Mouse (Mus musculus): ENCODE measurements around the gene Birc3.
"Not testable (repeated sequence)": the region's sequence is repeated elsewhere in the genome, so short reads cannot be mapped to it uniquely, and the experiment has no call there.

The Birc3 gene

DNA sequence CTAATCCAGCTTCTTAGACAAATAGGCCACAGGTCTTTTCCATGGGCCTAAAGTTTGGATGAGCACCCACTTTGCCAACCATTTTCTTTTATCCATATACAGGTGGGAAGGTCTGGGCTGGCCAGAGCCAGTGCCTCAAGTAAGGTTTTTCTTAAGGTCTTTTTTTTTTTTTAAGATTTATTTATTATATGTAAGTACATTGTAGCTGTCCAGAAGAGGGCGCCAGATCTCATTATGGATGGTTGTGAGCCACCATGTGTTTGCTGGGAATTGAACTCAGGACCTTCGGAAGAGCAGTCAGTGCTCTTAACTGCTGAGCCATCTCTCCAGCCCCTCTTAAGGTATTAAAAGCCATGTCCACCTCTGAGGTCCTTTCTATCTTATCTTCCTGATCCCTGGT, 6.0 kb downstream of the Birc3 start:
- DNase-seq, result not testable (repeated sequence)

DNA sequence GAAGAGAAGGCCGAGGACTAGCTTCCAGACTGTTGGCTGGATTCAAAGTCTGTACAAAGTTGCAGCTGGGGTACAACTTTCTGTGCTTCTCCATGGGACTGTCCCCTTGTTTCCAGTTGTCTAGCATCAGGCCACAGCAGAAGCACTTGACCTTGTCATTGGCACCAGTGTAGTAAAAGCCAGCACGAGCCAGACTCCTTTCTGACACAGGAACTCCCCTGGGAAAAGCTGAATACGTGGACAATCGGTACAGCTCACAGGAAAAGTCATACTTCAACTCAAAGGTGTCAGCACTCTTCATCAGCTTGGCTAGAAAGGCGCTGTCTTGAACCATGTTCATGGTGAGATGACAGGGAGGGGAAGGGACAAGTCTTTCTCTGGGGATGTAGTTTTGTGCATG, 12.0 kb downstream of the Birc3 start:
- no peak for DNase-seq

DNA sequence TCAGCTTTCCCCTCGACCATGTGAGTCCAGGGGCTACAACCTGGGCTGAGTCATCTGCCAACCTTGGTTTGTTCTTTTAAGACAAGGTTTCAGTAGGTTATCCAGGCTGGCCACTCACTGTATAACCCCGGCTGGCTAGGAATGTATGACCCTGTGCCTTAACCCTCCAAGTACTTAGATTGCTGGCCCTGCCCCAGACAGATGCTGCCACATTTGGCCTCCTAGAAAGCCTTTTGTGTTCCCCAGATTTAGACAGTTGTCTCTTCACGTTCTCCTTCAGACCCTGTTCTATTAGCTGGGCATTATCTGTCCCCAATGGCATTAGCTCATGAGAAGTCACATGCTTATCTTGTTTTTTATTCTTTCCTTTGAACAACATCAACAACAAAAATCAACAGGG, 17.1 kb downstream of the Birc3 start:
- DNase-seq, result no peak

DNA sequence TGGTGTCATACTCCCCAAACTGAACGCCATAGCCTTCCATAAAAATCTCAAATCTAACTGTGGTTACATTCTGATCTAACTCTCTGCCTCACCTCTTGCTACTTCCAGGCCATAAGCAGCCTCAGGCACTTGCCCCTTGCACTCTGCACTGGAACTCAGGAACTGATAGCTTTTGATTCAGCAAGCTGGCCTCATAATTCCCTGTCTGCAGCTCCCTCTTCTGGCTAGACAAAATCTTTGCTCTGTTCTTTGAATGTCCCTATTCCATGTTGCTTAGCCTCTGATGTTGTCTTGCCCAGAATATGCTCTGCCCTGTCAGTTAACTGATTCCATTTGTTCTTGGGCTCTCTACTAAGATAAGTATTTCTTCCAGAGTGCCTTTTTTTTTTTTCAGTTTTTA, 17.6 kb downstream of the Birc3 start:
- peak; percentile 34 for DNase-seq

DNA sequence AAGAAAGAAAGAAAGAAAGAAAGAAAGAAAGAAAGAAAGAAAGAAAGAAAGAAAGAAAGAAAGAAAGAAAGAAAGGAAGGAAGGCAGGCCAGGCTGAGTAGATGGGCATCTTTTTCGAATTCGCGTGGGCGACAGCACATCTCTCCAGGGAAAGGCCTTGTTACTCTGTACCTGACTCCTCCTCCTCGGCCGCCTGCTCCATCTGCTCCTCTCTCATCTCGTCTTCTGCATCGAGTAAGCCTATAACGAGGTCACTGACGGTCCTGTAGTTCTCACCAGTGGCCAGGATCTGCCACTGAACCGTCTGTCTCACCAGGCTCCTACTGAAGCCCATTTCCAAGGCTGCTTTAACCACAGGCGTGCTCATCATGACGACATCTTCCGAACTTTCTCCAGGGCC, 18.8 kb downstream of the Birc3 start:
- DNase-seq, result peak; percentile 31 to 42

DNA sequence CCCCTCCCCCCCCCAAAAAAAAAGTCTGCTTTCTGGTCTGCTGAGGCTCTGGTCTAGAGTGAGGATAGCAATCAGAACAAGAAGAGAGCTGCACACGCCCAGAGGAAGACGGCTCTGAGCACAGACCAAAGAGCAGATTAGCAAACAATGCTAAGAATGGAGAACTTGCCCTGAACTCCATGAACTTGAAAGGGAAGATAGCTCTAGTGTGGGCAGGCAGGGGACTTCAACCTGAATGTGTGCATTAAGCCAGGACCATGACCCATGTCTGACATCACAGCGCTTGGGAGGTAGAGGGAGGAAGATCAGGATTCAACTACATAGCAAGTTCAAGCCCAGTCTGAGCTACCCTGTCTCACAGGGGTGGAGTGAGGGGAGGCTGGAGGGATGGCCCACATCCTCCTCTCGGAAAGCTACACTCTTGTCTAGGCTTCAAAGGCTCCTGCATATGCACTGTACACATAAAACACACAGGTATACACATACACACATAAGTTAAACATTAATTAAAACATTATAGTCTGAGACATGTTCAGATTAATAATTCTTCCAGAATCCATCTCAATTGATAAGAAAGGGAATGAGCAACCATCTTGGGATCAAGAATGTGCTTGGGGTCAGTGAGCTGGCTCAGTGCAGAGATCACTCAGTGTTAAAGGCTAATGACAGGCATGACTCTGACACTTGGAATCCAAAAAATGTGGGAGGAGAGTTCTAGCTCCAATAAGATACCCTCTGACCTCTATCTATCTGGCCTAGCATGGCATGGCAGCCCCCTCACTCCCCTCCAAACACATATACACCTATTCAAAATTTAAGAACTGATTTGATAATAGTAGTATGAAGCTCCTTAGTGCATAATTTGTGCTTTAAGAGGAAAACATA, 20.4 kb downstream of the Birc3 start:
- DNase-seq, result no peak

DNA sequence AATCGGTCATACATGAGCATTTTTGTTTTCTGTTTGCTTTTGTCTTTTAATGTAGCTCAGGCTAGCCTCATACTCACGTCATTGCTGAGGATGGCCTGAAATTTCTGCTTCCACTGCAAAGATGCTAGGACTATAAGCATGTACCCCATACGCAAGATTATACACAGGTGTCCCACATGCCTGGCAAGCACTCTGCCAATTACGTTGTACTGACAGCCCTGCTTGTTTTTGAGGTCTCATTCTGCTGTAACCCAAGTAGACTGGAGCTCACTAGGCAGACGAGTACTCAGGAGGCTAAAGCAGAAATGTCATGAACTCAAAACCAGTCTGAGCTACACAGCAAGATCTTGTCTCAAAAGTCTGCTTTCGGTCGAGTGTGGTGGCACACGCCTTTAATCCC, 21.1 kb downstream of the Birc3 start:
- no peak for DNase-seq

DNA sequence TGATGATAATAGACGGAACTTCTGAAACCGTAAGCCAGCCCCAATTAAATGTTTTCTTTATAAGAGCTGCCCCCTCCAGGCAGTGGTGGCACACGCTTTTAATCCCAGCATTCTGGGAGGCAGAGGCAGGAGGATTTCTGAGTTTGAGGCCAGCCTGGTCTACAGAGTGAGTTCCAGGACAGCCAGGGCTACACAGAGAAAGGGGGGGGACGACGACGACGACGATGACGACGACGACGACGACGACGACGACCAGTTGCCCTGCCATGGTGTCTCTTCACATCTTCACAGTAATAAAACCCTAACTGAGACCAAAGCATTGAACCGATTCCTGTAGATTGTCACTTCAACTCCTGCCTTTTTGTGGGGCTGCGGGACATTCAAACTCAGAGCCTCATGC, 24.8 kb downstream of the Birc3 start:
- no peak for DNase-seq

DNA sequence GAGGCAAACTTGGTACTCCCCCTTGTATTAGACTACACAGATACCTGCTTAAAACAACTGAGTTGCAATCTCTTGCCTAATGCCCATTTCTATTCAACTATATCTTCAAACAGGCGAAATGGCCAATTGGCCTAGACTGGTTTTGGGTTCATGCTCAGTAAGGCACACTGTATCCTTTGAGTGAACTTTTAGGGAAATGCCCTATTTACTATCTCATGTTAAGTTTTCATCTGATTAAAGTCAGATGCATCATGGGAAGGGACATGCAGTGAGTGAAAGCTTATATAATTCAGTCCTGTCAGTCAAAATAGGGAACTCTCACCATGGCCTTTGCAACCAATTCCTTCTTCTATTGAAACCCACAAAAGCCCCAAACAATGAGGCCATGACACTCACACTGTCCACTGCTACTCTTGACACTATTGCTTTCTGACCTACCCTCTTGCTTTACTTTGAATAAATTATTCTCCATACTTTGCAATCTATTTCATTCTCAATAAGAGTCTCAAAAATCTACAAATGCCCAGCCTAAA, 26.3 kb downstream of the Birc3 start:
- DNase-seq, result no peak

DNA sequence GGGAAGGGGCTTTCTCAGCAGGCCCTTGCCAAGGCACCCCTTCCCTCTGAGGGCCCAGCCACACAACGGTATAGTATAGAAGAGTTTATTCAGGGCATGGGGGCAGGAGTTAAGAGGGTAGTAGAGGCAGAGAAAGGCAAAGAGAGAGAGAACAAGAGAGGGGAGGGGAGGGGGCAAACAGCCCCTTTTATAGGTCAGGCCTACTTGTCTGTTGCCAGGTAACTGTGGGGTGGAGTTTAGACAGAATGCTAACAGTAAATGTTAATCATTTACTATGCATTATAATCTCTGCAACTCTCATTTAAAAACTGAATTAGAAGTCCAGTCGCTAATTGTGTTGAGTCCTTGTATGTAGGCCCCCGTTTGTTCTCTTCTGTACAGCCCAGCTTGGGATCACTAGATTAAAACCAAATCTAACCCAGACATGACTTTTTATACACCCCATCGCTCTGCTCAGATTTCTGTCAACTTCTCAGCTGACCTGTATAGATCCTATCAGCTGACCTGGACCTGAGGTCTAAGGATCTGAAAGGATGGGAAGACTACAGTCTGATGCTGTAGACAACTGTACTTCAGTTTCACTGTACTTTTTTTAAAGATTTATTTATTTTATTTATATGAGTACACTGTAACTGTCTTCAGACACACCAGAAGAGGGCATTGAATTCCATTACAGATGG, 27.6 kb downstream of the Birc3 start:
- no peak for DNase-seq

DNA sequence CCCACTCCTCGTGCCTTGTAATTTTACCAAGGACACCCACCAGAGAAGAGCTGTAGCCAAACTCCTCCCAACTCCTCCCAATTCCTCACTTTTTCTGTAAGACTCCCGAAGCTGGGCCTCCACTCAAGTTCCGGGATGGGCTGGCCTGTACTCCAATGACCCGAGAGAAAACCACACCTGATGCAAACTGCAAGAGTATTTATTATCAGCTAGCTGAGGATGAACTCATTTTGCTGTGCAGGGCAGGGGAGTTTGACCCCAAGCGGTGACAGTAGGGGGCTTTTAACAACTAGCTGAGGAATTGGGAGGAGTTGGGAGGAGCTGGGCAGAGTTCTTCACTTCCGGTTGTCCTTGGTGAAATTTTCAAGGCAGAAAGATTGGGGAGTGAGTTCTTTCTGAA, 31.8 kb downstream of the Birc3 start:
- no peak for DNase-seq

DNA sequence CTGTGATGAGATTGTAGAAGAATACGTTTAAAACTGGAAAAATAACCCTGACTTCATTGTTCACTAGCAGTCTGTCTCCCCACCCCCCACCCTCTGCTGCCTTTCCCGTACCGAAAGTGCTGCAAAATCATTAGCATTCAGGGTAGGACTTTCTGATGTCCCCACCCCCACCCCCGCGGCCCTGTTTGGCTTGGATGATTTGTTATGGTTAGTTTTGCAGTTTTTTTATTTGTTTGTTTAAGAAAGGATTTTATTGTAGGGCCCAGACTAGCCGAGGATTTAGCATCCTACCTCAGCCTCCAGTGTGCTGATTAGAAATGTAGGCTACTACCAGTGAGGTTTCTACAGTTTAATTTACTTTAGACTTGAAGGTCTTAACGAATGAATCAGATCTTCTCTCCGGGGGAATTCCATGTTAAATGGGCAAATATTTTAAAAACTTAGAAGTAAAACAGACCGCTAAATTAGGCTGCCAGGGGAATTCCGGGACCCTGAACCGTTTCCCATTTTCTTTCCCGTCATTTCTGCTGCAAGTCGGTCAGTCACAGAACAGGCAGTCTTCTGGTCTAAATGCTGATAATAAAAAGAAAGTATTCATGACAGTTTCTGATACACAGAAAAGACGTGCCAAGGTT, 35.1 kb downstream of the Birc3 start:
- peak in 1 of 2 experiments; percentile 17 for DNase-seq

DNA sequence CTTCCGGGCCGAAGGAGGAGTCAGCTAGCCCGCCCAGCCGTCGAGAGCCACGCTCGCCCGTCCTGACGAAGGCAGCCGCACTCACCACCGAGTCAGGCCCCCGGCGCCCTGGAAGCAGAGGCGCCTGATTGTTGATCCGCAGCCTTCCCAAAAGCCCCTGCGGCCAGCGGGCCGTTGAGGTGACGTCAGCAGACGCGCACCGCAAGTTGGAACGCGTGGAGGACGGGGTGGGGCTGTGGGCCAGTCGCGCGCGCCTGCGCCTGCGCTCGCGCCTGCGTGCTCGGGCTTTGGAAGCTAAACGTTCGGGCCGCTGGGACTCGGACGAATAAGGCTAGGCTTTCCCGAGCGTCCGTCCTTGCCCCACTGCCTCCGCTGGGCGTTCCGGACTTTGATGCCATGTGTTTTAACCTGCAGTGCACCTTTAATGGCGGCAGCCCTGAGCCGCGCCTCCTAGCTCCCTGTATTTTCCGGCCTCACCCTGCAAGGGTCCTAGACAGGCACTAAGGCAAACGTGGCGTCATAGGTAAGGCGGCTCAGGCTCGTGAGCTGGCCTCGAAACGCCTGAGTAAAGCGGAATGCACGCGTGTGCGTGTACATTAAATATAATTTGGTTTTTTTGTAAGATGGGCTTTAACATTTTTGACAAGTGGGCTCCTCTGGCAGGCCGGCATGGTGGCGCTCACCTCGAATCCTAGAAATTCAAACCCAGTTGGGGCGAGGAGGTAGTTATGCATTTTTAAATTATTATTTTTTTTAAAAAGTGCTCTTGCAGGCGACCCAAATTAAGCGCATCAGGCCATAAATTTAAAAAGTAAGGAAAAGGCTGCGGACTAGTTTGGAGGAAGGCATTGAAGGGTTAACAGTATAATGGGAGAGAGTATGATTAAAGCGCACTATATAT, 35.8 kb downstream of the Birc3 start, which contains the start of gene Birc2:
Gene Birc2 (minus strand): TSS at position 160 of the 901 bp plus-strand sequence.
- DNase-seq, result peak; percentile 96

DNA sequence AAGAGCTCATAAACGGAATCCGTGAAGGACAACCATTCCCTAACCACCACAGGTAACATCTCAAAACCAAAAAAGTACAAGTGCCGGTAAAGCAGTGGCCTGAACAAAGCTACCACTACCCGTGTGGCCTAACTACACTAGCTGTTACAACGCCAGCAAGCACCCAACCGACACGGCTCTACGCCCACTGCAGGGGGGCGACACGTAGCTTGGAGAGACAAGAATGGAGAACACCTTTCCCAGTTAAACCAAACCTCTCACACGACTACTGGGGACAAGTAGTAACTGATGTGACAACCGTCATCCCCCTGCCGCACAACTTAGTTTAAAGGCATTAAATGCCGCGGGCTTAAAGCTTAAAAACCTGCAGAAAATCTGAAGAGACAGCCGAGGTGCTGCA, 36.7 kb downstream of the Birc3 start:
- DNase-seq, result peak; percentile 54 to 59

DNA sequence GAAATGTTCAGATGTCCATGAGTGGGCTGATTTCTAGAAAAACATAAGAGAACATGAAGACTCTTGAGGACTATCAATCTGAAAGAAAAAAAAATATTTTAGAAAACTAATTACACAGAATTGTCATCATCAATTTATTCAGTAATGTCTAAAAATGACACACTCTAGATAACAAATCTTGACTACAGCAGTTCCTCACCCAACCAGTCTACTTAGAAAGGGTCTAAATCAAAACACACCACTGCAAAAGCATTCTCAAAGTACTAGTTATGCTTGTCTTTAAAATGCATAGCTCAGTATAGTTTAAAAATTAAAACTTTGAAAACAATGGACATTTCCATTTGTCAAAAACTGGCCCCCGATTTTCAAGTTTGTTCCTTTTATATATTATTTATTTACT, 37.7 kb downstream of the Birc3 start:
- DNase-seq, result no peak

DNA sequence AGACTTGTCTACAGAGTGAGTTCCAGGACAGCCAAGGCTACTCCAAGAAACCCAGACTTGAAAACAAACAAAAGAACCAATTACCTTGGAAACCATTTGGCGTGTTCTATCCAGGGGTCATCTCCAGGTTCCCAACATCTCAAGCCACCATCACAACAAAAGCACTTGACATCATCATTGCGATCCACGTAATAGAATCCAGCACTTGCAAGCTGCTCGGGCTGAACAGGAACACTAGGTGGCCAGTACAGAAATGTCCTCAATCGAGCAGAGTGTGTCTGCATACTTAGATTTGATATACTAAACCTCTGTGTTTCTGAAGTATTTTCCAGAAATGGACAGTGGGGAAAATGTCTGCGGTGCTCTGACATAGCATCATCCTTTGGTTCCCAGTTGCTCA, 39.6 kb downstream of the Birc3 start:
- DNase-seq, result no peak

DNA sequence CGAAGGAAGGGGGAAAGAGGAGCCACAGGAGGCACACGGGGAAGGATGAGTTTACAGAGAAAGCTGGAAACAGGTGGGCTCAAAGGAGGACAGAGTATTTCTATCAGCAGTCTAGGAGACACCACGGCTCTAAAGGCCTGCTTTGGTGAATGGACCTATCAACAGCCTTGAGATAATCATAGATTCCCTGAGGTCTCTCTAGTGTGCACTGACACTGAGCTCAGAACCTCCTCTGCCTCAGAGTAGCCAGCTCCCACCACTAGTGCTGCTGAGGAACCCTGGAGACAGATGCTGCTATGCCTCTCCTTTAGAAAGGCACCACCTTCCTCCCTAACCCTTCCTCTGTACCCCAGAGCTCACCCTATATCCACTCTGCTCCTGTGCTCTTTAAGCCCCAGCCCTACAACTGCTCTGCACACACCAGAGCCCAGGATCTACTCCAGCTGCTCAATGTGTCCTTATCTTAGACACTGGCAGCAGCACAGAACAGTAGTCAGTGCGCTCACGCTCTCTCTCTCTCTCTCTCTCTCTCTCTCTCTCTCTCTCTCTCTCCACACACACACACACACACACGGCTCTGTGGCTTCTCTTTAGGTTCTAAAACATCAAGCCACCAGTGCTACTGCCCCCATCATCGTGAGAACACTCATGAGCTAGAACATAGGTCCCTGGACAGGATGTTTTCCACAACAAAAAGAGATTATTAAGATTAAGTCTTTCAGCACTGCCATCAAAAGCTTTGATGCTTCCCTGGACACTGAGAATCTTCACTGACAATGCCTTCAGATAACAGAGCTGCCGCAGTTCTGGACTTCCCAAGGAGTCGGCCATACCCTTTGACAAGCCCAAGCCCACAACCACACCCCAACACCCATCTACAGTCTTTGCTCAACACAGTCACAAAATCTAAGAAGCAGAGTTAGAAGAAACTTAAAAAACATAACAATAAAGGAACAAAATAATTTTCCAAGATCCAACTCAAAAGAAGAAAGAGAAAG, 43.2 kb downstream of the Birc3 start:
- DNase-seq, result no peak

DNA sequence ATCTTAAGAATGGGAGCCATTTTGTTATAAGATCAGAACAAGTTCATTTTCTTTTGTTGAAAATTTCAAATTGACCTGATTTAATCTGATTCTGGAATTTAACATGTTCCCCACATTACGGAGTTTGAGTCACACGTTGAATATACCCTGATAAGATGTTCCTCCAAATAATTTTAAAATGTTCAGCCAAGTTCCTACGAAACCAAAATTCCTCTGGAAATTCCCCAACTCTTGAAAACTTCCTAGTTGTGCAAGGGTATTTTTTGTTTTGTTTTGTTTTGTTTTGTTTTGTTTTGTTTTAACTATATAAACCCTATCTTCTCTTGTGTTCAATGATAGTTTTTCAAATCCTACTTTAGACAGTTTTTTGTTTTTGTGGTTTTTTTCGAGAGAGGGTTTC, 44.3 kb downstream of the Birc3 start:
- DNase-seq, result no peak

DNA sequence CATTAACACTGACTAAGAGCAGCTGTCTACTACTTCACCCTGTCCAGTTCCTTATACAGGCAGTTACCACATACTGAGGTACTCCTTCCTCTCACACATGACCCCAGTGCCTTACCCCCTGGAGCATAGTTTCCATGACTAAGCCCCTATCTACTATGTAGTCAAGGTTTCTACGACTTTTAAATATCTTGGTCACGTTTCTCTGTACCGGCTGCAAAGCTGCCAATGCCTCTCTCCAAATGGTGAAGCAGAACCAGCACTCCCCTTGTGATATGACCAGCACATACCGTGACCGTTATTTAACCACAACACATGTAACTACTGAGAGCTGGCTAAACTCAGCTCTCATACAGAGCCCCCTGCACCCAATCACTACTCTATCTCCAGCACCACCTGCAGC, 48.1 kb downstream of the Birc3 start:
- DNase-seq, result no peak

DNA sequence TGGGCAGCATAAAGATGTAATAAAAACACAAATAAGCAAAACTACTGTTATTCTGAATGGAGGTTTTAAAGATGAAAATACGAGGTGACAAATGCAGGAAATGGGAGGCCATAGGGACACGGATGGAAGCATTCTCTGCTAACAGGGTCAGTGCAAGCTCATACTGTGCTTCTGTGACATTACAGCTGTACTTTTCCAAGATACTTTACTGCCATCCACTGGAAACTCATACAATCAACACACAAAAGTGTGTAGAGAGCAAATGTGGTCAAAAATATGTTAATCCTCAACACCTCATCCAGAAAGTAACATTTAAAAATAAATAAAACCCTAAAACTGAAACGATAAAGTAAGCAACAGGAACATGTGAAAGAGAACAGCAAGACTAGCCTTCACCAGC, 50.2 kb downstream of the Birc3 start:
- DNase-seq, result no peak

DNA sequence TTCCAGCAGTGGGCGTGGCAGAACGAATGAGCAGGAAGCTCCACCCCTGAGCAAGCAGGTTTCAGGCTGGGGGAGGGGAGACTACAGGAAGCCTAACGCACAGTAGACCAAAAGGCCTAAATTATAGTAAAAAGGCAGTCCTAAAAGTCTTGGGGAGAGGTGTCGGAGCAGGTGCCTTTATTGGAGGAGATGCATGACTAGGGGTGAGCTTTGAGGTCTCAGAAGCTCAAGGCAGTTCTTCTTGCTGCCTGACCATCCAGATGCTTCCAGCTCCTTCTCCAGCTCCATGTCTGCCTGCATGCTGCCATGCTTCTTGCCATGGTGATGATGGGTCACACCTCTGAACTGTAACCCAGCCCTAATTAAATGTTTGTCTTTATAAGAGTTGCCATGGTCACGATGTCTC, 67.9 kb downstream of the Birc3 start:
- DNase-seq, result no peak
